Comparison of ENCODE assay signal across 34 mouse cellular contexts in the genomic region with DNA sequence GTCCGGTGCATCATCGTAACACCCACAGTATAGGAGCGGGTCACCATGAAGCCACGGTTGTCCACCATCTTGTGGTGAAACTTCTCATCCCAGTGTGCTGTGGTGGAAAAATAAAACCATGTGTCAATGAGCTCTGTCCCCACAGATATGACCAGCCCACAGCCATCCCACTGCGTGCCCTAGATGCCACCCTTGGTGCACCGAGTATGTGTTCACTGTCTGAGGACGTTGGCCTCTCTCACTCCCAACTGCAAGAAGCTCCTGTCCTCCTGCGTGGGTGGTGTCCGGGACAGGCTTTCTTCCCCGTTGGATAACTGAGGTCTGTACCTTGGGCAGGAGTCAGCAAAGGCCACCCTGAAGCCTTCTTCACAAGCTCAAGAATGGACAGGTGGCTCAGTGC. TPM values are rescaled to one million over a fixed set of nuclear protein-coding genes. Genes with fewer than 3 reads are reported as not detected.
"Had no signal": no experiment of that assay in that cellular context is flagged by ENCODE, and none has a peak within 500 bp of the region (broad histone marks: within the 10 kb centered on the region; RNA-seq: fewer than 3 reads in every experiment).

No protein-coding gene starts in this region.

- H3K4me3 ChIP-seq: heart, embryonic 10.5 days; heart, embryonic 12.5 days; heart, embryonic 13.5 days; heart, embryonic 15.5 days; hindbrain, embryonic 10.5 days; hindbrain, embryonic 12.5 days; hindbrain, embryonic 13.5 days; hindbrain, embryonic 15.5 days; intestine, embryonic 15.5 days; kidney, embryonic 15.5 days; layer of hippocampus, adult 2 months had no signal

- H3K36me3 ChIP-seq: hindbrain, embryonic 15.5 days had no signal

- H3K9ac ChIP-seq: heart, embryonic 12.5 days; heart, embryonic 13.5 days; heart, embryonic 15.5 days; hindbrain, embryonic 12.5 days; hindbrain, embryonic 13.5 days; hindbrain, embryonic 14.5 days; hindbrain, embryonic 15.5 days; intestine, embryonic 15.5 days; kidney, embryonic 15.5 days had no signal

- ATAC-seq: hindbrain, embryonic 16.5 days; hindbrain, postnatal 0 days; inflammation-experienced regulatory T-cells, adult 6 months; intestine, embryonic 15.5 days; intestine, embryonic 16.5 days; intestine, postnatal 0 days had no signal

- H3K9me3 ChIP-seq: heart, embryonic 10.5 days; heart, embryonic 12.5 days; heart, embryonic 13.5 days; heart, embryonic 15.5 days; hindbrain, embryonic 10.5 days; hindbrain, embryonic 12.5 days; hindbrain, embryonic 13.5 days; hindbrain, embryonic 15.5 days; intestine, embryonic 15.5 days; kidney, embryonic 15.5 days had no signal

- H3K4me2 ChIP-seq: heart, embryonic 11.5 days; heart, embryonic 12.5 days; heart, embryonic 13.5 days; heart, embryonic 15.5 days; hindbrain, embryonic 12.5 days; hindbrain, embryonic 13.5 days; hindbrain, embryonic 14.5 days; hindbrain, embryonic 15.5 days; intestine, embryonic 15.5 days; kidney, embryonic 15.5 days had no signal

- H3K27ac ChIP-seq: heart, embryonic 10.5 days; heart, embryonic 13.5 days; heart, embryonic 15.5 days; hindbrain, embryonic 10.5 days; hindbrain, embryonic 12.5 days; hindbrain, embryonic 13.5 days; hindbrain, embryonic 14.5 days; hindbrain, embryonic 15.5 days; hindbrain, postnatal 0 days; intestine, embryonic 15.5 days; kidney, embryonic 15.5 days; kidney, postnatal 0 days; layer of hippocampus, adult 2 months had no signal

- DNase-seq: heart, postnatal 10 days; heart, postnatal 14 days; heart, postnatal 36 days; kidney, adult 11 months; kidney, adult 18-20 months; kidney, adult 2 months; kidney, adult 8-10 months; kidney, adult 9 months; kidney, postnatal 10 days; kidney, postnatal 14 days; kidney, postnatal 25 days; kidney, postnatal 36 days; kidney, postnatal 4 days; layer of hippocampus, adult 9-11 months; layer of hippocampus, postnatal 36 days had no signal

- H3K27me3 ChIP-seq: heart, embryonic 12.5 days; heart, embryonic 13.5 days; heart, embryonic 15.5 days; hindbrain, embryonic 12.5 days; hindbrain, embryonic 13.5 days; hindbrain, embryonic 15.5 days; intestine, embryonic 15.5 days; kidney, embryonic 15.5 days had no signal

RNA-seq across cellular contexts. Expression of a gene that starts 5.8 kb away (rescaled TPM):
- polyA plus RNA-seq: inflammation-experienced regulatory T-cells, adult 6 months had no signal
